12 mouse cellular contexts compared by ENCODE assay signal in the genomic region with DNA sequence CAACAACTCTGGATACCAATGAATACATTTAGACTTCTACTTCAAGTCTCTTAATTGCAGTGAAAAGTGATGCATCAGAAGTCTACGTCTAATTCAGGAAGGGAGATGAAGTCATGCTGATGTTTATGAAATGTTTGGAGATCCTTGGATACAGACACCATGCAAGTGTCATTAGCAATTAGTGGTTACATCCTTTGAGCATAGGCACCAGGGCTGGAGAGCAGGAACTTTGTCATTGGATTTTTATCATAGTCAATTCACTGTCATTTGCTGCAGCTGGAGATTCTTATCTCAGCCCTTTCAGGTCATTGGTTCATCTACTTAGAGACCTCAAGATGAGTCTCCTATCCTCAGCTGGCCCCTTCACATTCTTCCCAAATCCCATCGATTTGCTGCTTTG. TPM values are rescaled to one million over a fixed set of nuclear protein-coding genes. Genes with fewer than 3 reads are reported as not detected.
"Had no signal": no experiment of that assay in that cellular context is flagged by ENCODE, and none has a peak within 500 bp of the region (broad histone marks: within the 10 kb centered on the region; RNA-seq: fewer than 3 reads in every experiment).

No protein-coding gene starts in this region.

- DNase-seq: lung, adult 18-20 months; lung, embryonic 14.5 days; lung, postnatal 10 days; lung, postnatal 4 days; midbrain, embryonic 14.5 days; right cerebral cortex, adult 18-20 months; right cerebral cortex, postnatal 4 days; spleen, adult 18-20 months; thymus, adult 18-20 months; thymus, postnatal 25 days; thymus, postnatal 4 days had no signal

RNA-seq across cellular contexts. Expression of gene Lama4, which starts 30.6 kb away (rescaled TPM):
- total RNA-seq: megakaryocyte-erythroid progenitor cell, adult 5-6 weeks had no signal
